Mouse (Mus musculus): Measurements from ENCODE around the gene Epn1. TPM values are rescaled to one million over a fixed set of nuclear protein-coding genes. Genes with fewer than 3 reads are reported as not detected.

Gene Epn1
- polyA plus RNA-seq, 1 experiment from 2014 or later = 70.5 TPM

- Histone ChIP-seq H3K4me3 (no peak overlapping the region), H3K4me2 (no peak overlapping the region), H3K27me3 (no peaks in the 10 kb centered on the region), H3K9ac (no peak overlapping the region), H3K36me3 (peaks cover 7% of the 10 kb centered on the region), H3K4me1 (peaks cover 8% of the 10 kb centered on the region; the same call in 1 of the 2 replicates), H3K9me3 (no peaks in the 10 kb centered on the region), H3K27ac (no peak overlapping the region)
- WGBS = 71% methylated on average over 2 of the region's 2 CpGs
- no peak for ATAC-seq (ENCODE audit: insufficient number of reproducible peaks, insufficient read depth, low FRiP score, low TSS enrichment, low read depth)
Observed at GRCm38 (mm10) chr7:5046112-5046511, 33.9 kb upstream of the Epn1 start.

GRCm38 (mm10) chr7:5047313-5047712 is 32.7 kb upstream of the Epn1 start:
- no peaks in the 10 kb centered on the region for H3K36me3 ChIP-seq
- peaks cover 6% of the 10 kb centered on the region for H3K27me3 ChIP-seq
- H3K9me3 ChIP-seq = no peaks in the 10 kb centered on the region
- no peak overlapping the region for H3K9ac ChIP-seq
- H3K4me2 ChIP-seq = no peak overlapping the region
- 35% methylated on average over 2 of the region's 2 CpGs for WGBS
- H3K27ac ChIP-seq = no peak overlapping the region
- H3K4me1 ChIP-seq = peaks cover 12% of the 10 kb centered on the region
- no peak overlapping the region for H3K4me3 ChIP-seq
- ATAC-seq (ENCODE audit: insufficient number of reproducible peaks, insufficient read depth, low FRiP score, low TSS enrichment, low read depth) = no peak

DNA sequence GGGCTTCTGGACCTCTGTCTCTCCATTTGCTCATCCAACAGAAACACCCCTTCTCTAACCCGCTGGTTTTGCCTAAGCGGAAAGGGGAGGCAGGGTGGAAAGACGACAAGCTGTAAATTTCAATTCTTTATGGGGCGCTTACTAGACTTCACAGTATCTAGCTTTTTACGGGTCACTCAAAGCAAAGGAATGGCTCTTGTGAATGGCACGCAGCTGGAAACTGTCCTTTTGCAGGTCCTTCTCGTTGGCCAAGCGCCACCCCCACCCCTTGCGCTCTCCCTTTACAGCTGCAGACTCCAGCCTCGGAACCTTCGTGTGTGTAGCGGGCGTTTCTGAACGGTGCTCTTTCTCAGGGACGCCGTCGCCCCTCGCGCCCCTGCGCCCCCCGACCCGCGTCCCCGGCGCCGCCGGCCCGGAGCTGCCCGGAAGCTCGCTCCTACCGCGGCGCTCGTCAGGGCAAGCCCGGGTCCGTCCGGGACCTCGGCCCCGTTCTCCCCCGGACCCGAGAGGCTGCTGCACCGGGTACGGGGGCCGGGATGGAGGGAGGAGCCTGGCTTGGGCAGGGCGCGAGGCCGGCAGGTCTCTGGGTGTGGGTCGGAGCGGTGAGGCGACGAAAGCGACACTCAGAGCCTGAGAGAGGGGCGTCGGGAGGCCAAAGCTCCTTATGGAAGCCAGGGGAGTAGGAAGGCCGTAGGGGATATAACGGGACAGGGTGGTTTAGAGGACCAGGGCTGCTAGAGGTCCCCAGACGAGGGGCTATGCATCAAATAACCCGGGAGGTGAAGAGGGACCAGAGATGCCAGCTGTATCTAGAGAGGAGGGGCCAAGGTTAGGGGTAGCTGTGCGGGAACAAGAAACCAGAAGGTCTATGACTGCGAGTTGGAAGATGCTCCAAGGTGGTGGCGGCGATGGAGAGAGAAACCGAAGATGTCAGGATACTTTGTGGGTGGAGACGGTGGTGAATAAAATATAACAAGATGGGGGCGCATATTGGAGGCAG is 28.5 kb upstream of the Epn1 start, which contains the start of gene Zfp580:
Zfp580 (plus strand) TSS at position 346 of the 1,000 bp plus-strand sequence.
- WGBS = under 1% methylated on average over 65 of the region's 65 CpGs
- Histone ChIP-seq H3K36me3 (no peaks in the 10 kb centered on the region), H3K9me3 (no peaks in the 10 kb centered on the region), H3K4me2 (peak within 1 kb of the TSS; percentile 87), H3K9ac (peak within 1 kb of the TSS; percentile 90), H3K4me1 (peaks cover 42% of the 10 kb centered on the region), H3K4me3 (peak within 1 kb of the TSS; percentile 77), H3K27me3 (peaks cover 45% of the 10 kb centered on the region), H3K27ac (peak within 1 kb of the TSS; percentile 57; the same call in 1 of the 2 replicates)
- peak; percentile 62; the same call in 1 of the 2 replicates for ATAC-seq (ENCODE audit: insufficient number of reproducible peaks, insufficient read depth, low FRiP score, low TSS enrichment, low read depth)

- ATAC-seq (ENCODE audit: insufficient number of reproducible peaks, insufficient read depth, low FRiP score, low TSS enrichment, low read depth) = no peak
- no peaks in the 10 kb centered on the region for H3K36me3 ChIP-seq
- H3K27me3 ChIP-seq = peaks cover 46% of the 10 kb centered on the region
- H3K4me3 ChIP-seq = peak overlapping the region; percentile 77
- H3K9ac ChIP-seq = peak overlapping the region; percentile 90
- peaks cover 45% of the 10 kb centered on the region for H3K4me1 ChIP-seq
- 2% methylated on average over 12 of the region's 12 CpGs for WGBS
- H3K27ac ChIP-seq = no peak overlapping the region
- H3K9me3 ChIP-seq = no peaks in the 10 kb centered on the region
- H3K4me2 ChIP-seq = peak overlapping the region; percentile 87
Observed at GRCm38 (mm10) chr7:5052438-5052837, 27.6 kb upstream of the Epn1 start.

DNA sequence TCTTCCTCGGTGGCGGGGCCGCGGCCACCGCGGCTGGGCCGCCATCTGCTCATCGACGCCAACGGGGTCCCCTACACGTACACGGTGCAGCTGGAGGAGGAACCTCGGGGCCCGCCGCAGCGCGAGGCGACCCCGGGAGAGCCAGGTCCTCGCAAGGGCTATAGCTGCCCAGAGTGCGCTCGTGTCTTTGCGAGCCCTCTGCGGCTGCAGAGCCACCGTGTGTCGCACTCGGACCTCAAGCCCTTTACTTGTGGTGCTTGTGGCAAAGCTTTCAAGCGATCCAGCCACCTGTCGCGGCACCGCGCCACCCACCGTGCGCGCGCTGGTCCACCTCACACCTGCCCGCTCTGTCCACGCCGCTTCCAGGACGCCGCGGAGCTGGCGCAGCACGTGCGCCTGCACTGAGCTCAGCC is 27.1 kb upstream of the Epn1 start:
- peaks cover 51% of the 10 kb centered on the region for H3K27me3 ChIP-seq

DNA sequence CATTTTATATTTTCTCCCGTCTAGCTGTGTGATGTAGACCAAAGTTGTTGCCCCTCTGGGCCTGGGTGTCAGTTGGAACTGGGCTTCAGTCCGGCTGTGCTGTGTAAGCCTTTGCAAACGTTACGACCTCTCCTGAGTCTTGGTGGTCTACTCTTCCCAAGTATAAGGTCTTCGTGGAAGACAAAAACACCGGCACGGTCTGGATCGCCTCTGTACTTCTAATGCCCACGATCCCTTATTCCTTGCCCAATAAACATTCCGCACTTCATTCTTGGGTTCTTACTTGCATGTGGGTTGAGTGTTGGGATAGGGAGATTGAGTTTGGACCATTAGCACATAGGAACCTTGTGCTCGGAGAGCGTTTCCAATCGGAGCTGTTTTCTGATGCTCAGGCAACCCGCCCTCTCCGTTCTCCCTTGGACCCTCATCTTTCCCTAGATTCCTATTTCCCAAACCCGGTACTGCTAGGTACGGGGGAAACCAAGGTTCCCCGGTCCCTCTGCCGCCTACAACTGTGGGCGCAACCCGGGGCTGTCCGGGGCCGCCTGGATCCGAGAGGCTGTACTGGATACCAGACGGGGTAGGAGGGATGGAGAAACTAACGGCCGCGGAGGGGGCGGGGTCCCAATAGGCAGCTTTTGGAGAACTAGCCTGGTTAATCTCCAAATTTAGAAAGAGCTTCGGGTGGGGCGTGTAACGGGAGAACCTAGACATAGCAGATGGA is 26.4 kb upstream of the Epn1 start:
- no peak for ATAC-seq (ENCODE audit: insufficient number of reproducible peaks, insufficient read depth, low FRiP score, low TSS enrichment, low read depth)
- WGBS = 7% methylated on average over 32 of the region's 32 CpGs
- peak overlapping the region; percentile 90 for H3K9ac ChIP-seq
- peaks cover 54% of the 10 kb centered on the region for H3K4me1 ChIP-seq
- peaks cover 53% of the 10 kb centered on the region for H3K27me3 ChIP-seq
- no peak overlapping the region for H3K27ac ChIP-seq
- H3K9me3 ChIP-seq = no peaks in the 10 kb centered on the region
- peak overlapping the region; percentile 77 for H3K4me3 ChIP-seq
- no peaks in the 10 kb centered on the region for H3K36me3 ChIP-seq
- H3K4me2 ChIP-seq = peak overlapping the region; percentile 87

More for the DNA sequence above, 27.1 kb upstream of the Epn1 start:
- no peaks in the 10 kb centered on the region for H3K36me3 ChIP-seq
- ATAC-seq (ENCODE audit: insufficient number of reproducible peaks, insufficient read depth, low FRiP score, low TSS enrichment, low read depth) = no peak
- H3K9ac ChIP-seq = peak overlapping the region; percentile 90
- peaks cover 50% of the 10 kb centered on the region for H3K4me1 ChIP-seq
- peak overlapping the region; percentile 87 for H3K4me2 ChIP-seq
- H3K9me3 ChIP-seq = no peaks in the 10 kb centered on the region
- no peak overlapping the region for H3K27ac ChIP-seq
- 4% methylated on average over 45 of the region's 45 CpGs for WGBS
- H3K4me3 ChIP-seq = peak overlapping the region; percentile 77

GRCm38 (mm10) chr7:5056651-5057263 is 23.3 kb upstream of the Epn1 start:
- Histone ChIP-seq H3K27me3 (peaks cover 53% of the 10 kb centered on the region), H3K4me2 (peak overlapping the region; percentile 82), H3K9ac (peak overlapping the region; percentile 89), H3K27ac (peak overlapping the region; percentile 62), H3K36me3 (no peaks in the 10 kb centered on the region), H3K4me3 (peak overlapping the region; percentile 68), H3K9me3 (no peaks in the 10 kb centered on the region), H3K4me1 (peaks cover 60% of the 10 kb centered on the region)
- no peak for ATAC-seq (ENCODE audit: insufficient number of reproducible peaks, insufficient read depth, low FRiP score, low TSS enrichment, low read depth)
- under 1% methylated on average over 52 of the region's 55 CpGs for WGBS

DNA sequence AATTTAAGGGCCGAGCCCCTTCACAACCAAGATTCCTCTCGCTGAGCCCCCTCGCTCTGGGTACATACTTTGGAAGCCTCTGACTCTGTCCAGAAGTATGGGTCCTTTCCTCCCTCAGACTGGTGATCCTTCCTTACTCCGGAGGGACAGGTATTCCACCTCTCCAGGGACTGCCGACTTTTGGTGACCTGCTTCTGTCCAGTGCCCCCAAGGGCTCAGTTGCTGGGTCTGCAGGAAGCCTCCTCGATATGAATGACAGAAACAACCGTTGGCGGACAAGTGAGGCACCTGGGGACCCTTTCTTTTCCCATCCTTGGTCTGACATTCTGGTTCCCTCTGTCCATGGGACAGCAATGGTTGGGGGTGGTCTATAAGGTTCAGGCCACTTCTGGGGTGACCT is 22.7 kb upstream of the Epn1 start:
- H3K36me3 ChIP-seq = no peaks in the 10 kb centered on the region
- H3K9ac ChIP-seq = peak overlapping the region; percentile 89
- H3K4me2 ChIP-seq = peak overlapping the region; percentile 82
- H3K4me3 ChIP-seq = peak overlapping the region; percentile 68
- ATAC-seq (ENCODE audit: insufficient number of reproducible peaks, insufficient read depth, low FRiP score, low TSS enrichment, low read depth) = no peak
- WGBS = 36% methylated on average over 8 of the region's 8 CpGs
- peaks cover 46% of the 10 kb centered on the region for H3K27me3 ChIP-seq
- no peaks in the 10 kb centered on the region for H3K9me3 ChIP-seq
- H3K4me1 ChIP-seq = peaks cover 54% of the 10 kb centered on the region
- no peak overlapping the region for H3K27ac ChIP-seq

- Histone ChIP-seq H3K9me3 (no peaks in the 10 kb centered on the region), H3K9ac (peak overlapping the region; percentile 89), H3K27me3 (peaks cover 42% of the 10 kb centered on the region), H3K27ac (no peak overlapping the region), H3K4me1 (peaks cover 50% of the 10 kb centered on the region), H3K36me3 (no peaks in the 10 kb centered on the region), H3K4me3 (peak overlapping the region; percentile 68), H3K4me2 (peak overlapping the region; percentile 82)
- WGBS = 40% methylated on average over 11 of the region's 11 CpGs
- ATAC-seq (ENCODE audit: insufficient number of reproducible peaks, insufficient read depth, low FRiP score, low TSS enrichment, low read depth) = no peak
Observed at GRCm38 (mm10) chr7:5057804-5058203, 22.2 kb upstream of the Epn1 start.

DNA sequence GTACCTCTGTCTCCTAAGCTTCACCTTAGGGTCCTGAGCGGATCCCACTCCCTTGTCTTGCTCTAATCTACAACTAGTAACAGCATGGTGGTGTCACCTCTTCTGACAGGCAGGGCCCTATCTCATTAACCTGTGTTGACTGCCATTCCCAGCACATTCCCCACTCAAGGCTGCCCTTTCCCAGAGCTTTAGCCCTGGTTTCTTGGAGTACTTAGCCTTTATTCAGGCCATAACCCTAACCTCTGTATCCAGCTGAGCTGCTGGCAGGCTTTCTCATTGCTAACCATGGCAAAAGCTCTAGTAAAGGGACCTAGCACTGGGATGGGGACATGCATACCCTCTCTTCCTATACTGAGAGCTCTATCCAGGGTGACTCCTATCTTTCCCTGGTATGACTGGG is 21.4 kb upstream of the Epn1 start:
- Histone ChIP-seq H3K27me3 (peaks cover 34% of the 10 kb centered on the region), H3K27ac (no peak overlapping the region), H3K9me3 (no peaks in the 10 kb centered on the region), H3K4me1 (peaks cover 44% of the 10 kb centered on the region), H3K4me3 (0 out of 2 replicates have a peak overlapping the region, but pooled peaks have one; percentile 68), H3K4me2 (no peak overlapping the region), H3K9ac (no peak overlapping the region), H3K36me3 (no peaks in the 10 kb centered on the region)
- ATAC-seq (ENCODE audit: insufficient number of reproducible peaks, insufficient read depth, low FRiP score, low TSS enrichment, low read depth) = no peak
- 97% methylated on average over 1 of the region's 1 CpGs for WGBS

GRCm38 (mm10) chr7:5059421-5059820 is 20.6 kb upstream of the Epn1 start:
- peaks cover 44% of the 10 kb centered on the region for H3K4me1 ChIP-seq
- peaks cover 26% of the 10 kb centered on the region for H3K27me3 ChIP-seq
- ATAC-seq (ENCODE audit: insufficient number of reproducible peaks, insufficient read depth, low FRiP score, low TSS enrichment, low read depth) = no peak
- peak overlapping the region; percentile 99 for H3K27ac ChIP-seq
- no peaks in the 10 kb centered on the region for H3K9me3 ChIP-seq
- no peaks in the 10 kb centered on the region for H3K36me3 ChIP-seq
- peak overlapping the region; percentile 92; the same call in 1 of the 2 replicates for H3K9ac ChIP-seq
- H3K4me2 ChIP-seq = peak overlapping the region; percentile 81; the same call in 1 of the 2 replicates
- 91% methylated on average over 12 of the region's 12 CpGs for WGBS
- no peak overlapping the region for H3K4me3 ChIP-seq
